Mouse (Mus musculus): ENCODE results near the gene Hspg2. TPM values are rescaled to one million over a fixed set of nuclear protein-coding genes. Genes with fewer than 3 reads are reported as not detected.
A peak's percentile ranks its signal among the peaks of the same experiment; 100 is the strongest.
"Not testable (repeated sequence)": the region's sequence is repeated elsewhere in the genome, so short reads cannot be mapped to it uniquely, and the experiment has no call there.

Hspg2 gene
- 64.8 and 67.2 TPM in 2 replicates for polyA plus RNA-seq (2014; fragmentation: Nextera tagmentation; extraction: Ambion mirVana)

- H3K27ac ChIP-seq (replicated peaks; ENCODE audit: low read depth, low read length): peak within 1 kb of the TSS; percentile 83
- no peaks in the 10 kb centered on the region for H3K27me3 ChIP-seq (replicated peaks; ENCODE audit: control insufficient read depth, insufficient read depth, low read length)
- peak within 1 kb of the TSS; percentile 83 for H3K4me2 ChIP-seq (ENCODE audit: low read depth, low read length)
- peak within 1 kb of the TSS; percentile 88 for H3K9ac ChIP-seq (ENCODE audit: low read depth, low read length)
- under 1% methylated on average over 43 of the region's 72 CpGs for WGBS
- DNase-seq (ENCODE audit: low spot score) (peak; percentile 98), ATAC-seq (ENCODE audit: low read depth) (peak; percentile 95)
- peak within 1 kb of the TSS; percentile 76 for H3K4me3 ChIP-seq (ENCODE audit: low read depth, low read length)
- H3K36me3 ChIP-seq (ENCODE audit: control insufficient read depth, insufficient read depth, low read length): no peaks in the 10 kb centered on the region
- peaks cover 35% of the 10 kb centered on the region for H3K4me1 ChIP-seq (ENCODE audit: control insufficient read depth, insufficient read depth, low read length)
- no peaks in the 10 kb centered on the region for H3K9me3 ChIP-seq (ENCODE audit: control insufficient read depth, low read length)
Measured at GRCm38 (mm10) chr4:137468260-137469080, at the start of gene Hspg2. Hspg2 (plus strand) TSS chr4:137468769.

DNA sequence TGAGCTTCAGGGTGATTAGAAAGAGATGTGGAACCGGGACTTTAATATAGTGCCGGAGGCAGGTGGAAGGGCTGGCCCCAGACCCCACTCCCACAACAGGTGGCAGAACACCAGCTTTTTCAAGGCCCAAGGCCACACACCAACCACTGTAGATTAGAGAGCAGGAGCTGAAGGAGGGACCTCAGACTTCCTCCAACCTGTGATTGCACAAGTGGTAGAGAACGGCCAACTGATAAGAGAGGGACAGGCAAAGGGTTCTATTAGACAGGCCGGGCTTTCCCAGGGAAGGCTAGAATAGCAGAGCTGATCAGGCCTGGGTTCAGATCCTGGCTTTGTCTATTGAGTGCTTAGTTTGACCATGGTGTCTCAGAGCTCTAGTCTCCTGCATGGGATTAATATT, 38.1 kb upstream of the Hspg2 start, which contains the start of gene Cela3b:
Gene Cela3b (minus strand): TSS at position 39 of the 400 bp plus-strand sequence.
- Histone ChIP-seq H3K4me1 (ENCODE audit: control insufficient read depth, insufficient read depth, low read length) (no peaks in the 10 kb centered on the region), H3K9me3 (ENCODE audit: control insufficient read depth, low read length) (no peaks in the 10 kb centered on the region), H3K9ac (ENCODE audit: low read depth, low read length) (no peak within 1 kb of the TSS), H3K4me2 (ENCODE audit: low read depth, low read length) (no peak within 1 kb of the TSS), H3K36me3 (ENCODE audit: control insufficient read depth, insufficient read depth, low read length) (no peaks in the 10 kb centered on the region), H3K4me3 (ENCODE audit: low read depth, low read length) (no peak within 1 kb of the TSS), H3K27ac (replicated peaks; ENCODE audit: low read depth, low read length) (no peak within 1 kb of the TSS), H3K27me3 (replicated peaks; ENCODE audit: control insufficient read depth, insufficient read depth, low read length) (no peaks in the 10 kb centered on the region)
- DNase-seq (ENCODE audit: low spot score) (no peak), ATAC-seq (ENCODE audit: low read depth) (0 out of 2 replicates have a peak, but pooled peaks have one; percentile 12)
- 98% methylated on average over 4 of the region's 4 CpGs for WGBS

GRCm38 (mm10) chr4:137432700-137433550, 35.6 kb upstream of the Hspg2 start:
- H3K4me2 ChIP-seq (ENCODE audit: low read depth, low read length); H3K9ac ChIP-seq (ENCODE audit: low read depth, low read length); H3K9me3 ChIP-seq (ENCODE audit: control insufficient read depth, low read length); H3K27ac ChIP-seq (replicated peaks; ENCODE audit: low read depth, low read length); H3K36me3 ChIP-seq (ENCODE audit: control insufficient read depth, insufficient read depth, low read length); H3K4me1 ChIP-seq (ENCODE audit: control insufficient read depth, insufficient read depth, low read length); H3K27me3 ChIP-seq (replicated peaks; ENCODE audit: control insufficient read depth, insufficient read depth, low read length); H3K4me3 ChIP-seq (ENCODE audit: low read depth, low read length): not testable (repeated sequence)
- WGBS: 69% methylated on average over 10 of the region's 10 CpGs
- DNase-seq (ENCODE audit: low spot score) (peak; percentile 23), ATAC-seq (ENCODE audit: low read depth) (peak; percentile 57; the same call in 1 of the 2 replicates)

DNA sequence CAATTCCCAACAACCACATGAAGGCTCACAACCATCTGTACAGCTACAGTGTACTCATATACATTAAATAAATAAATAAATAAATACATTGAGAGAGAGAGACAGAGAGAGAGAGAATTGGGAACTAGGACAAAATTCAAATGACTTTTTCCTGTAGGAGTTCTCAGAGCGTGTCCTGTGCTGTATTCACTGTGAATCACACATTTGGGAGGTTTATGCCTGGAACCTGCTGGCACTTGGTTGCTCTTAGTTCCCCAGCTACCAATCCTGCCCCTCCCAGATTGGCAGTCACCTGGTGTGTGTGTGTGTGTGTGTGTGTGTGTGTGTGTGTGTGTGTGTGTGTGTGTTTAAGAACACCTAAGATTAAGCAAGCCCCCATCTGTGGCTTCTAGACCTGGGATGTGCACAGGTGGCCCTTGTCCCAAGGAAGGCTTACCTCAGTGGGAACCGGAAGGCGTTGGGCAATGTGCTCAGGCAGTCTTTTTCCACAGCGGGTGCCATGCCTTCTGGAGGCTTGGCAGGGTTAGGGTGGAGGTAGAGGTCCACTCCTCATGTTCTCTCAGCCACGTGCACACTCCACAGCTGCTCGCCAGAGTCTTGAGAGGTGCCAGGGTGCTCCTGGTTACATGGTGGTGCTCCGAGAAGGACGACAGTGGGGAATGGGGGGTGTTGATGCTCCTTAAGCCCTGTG, 31.4 kb upstream of the Hspg2 start:
- DNase-seq (ENCODE audit: low spot score): no peak
- Histone ChIP-seq H3K4me2 (ENCODE audit: low read depth, low read length) (no peak overlapping the region), H3K9ac (ENCODE audit: low read depth, low read length) (no peak overlapping the region), H3K4me3 (ENCODE audit: low read depth, low read length) (no peak overlapping the region), H3K27me3 (replicated peaks; ENCODE audit: control insufficient read depth, insufficient read depth, low read length) (no peaks in the 10 kb centered on the region), H3K9me3 (ENCODE audit: control insufficient read depth, low read length) (no peaks in the 10 kb centered on the region), H3K36me3 (ENCODE audit: control insufficient read depth, insufficient read depth, low read length) (no peaks in the 10 kb centered on the region), H3K27ac (replicated peaks; ENCODE audit: low read depth, low read length) (no peak overlapping the region), H3K4me1 (ENCODE audit: control insufficient read depth, insufficient read depth, low read length) (no peaks in the 10 kb centered on the region)
- WGBS: 76% methylated on average over 8 of the region's 8 CpGs
- ATAC-seq (ENCODE audit: low read depth): no peak

- WGBS: 81% methylated on average over 8 of the region's 8 CpGs
- ATAC-seq (ENCODE audit: low read depth): no peak
- Histone ChIP-seq H3K4me2 (ENCODE audit: low read depth, low read length) (no peak overlapping the region), H3K9ac (ENCODE audit: low read depth, low read length) (no peak overlapping the region), H3K9me3 (ENCODE audit: control insufficient read depth, low read length) (no peaks in the 10 kb centered on the region), H3K27me3 (replicated peaks; ENCODE audit: control insufficient read depth, insufficient read depth, low read length) (no peaks in the 10 kb centered on the region), H3K4me3 (ENCODE audit: low read depth, low read length) (no peak overlapping the region), H3K36me3 (ENCODE audit: control insufficient read depth, insufficient read depth, low read length) (no peaks in the 10 kb centered on the region), H3K4me1 (ENCODE audit: control insufficient read depth, insufficient read depth, low read length) (no peaks in the 10 kb centered on the region), H3K27ac (replicated peaks; ENCODE audit: low read depth, low read length) (no peak overlapping the region)
- no peak for DNase-seq (ENCODE audit: low spot score)
Measured at GRCm38 (mm10) chr4:137438842-137439241, 29.7 kb upstream of the Hspg2 start.

- no peak overlapping the region for H3K4me3 ChIP-seq (ENCODE audit: low read depth, low read length)
- 82% methylated on average over 4 of the region's 4 CpGs for WGBS
Measured at GRCm38 (mm10) chr4:137441332-137441731, 27.2 kb upstream of the Hspg2 start.

GRCm38 (mm10) chr4:137443625-137444024, 24.9 kb upstream of the Hspg2 start:
- ATAC-seq (ENCODE audit: low read depth): no peak
- 17% methylated on average over 5 of the region's 5 CpGs for WGBS
- Histone ChIP-seq H3K4me3 (ENCODE audit: low read depth, low read length) (no peak overlapping the region), H3K36me3 (ENCODE audit: control insufficient read depth, insufficient read depth, low read length) (no peaks in the 10 kb centered on the region), H3K9me3 (ENCODE audit: control insufficient read depth, low read length) (no peaks in the 10 kb centered on the region), H3K9ac (ENCODE audit: low read depth, low read length) (no peak overlapping the region), H3K27ac (replicated peaks; ENCODE audit: low read depth, low read length) (no peak overlapping the region), H3K4me1 (ENCODE audit: control insufficient read depth, insufficient read depth, low read length) (peaks cover 10% of the 10 kb centered on the region), H3K4me2 (ENCODE audit: low read depth, low read length) (0 out of 2 replicates have a peak overlapping the region, but pooled peaks have one; percentile 22), H3K27me3 (replicated peaks; ENCODE audit: control insufficient read depth, insufficient read depth, low read length) (no peaks in the 10 kb centered on the region)
- no peak for DNase-seq (ENCODE audit: low spot score)

More at GRCm38 (mm10) chr4:137441332-137441731, 27.2 kb upstream of the Hspg2 start:
- Histone ChIP-seq H3K36me3 (ENCODE audit: control insufficient read depth, insufficient read depth, low read length) (no peaks in the 10 kb centered on the region), H3K4me1 (ENCODE audit: control insufficient read depth, insufficient read depth, low read length) (no peaks in the 10 kb centered on the region), H3K27me3 (replicated peaks; ENCODE audit: control insufficient read depth, insufficient read depth, low read length) (no peaks in the 10 kb centered on the region), H3K27ac (replicated peaks; ENCODE audit: low read depth, low read length) (no peak overlapping the region), H3K9ac (ENCODE audit: low read depth, low read length) (no peak overlapping the region), H3K9me3 (ENCODE audit: control insufficient read depth, low read length) (no peaks in the 10 kb centered on the region), H3K4me2 (ENCODE audit: low read depth, low read length) (no peak overlapping the region)
- no peak for DNase-seq (ENCODE audit: low spot score)
- ATAC-seq (ENCODE audit: low read depth): no peak

DNA sequence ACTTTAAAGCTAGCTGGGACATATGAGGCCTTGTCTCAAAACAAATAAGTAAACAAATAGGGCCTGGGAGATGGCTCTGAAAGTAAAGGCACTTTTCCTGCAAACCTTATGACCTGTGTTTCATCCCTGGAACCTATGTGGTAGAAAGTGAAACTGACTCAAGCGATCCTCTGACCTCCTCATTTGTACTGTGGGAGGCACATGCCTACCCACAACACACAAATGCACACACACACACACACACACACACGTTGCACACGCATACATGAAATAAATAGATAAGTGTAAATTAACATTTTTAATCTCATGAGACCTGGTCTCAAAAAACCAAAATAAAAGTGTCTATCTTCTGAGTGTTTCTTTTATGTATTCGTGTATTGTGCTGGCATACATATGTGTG, 22.7 kb upstream of the Hspg2 start:
- Histone ChIP-seq H3K4me1 (ENCODE audit: control insufficient read depth, insufficient read depth, low read length) (peaks cover 17% of the 10 kb centered on the region), H3K4me3 (ENCODE audit: low read depth, low read length) (no peak overlapping the region), H3K27ac (replicated peaks; ENCODE audit: low read depth, low read length) (no peak overlapping the region), H3K9ac (ENCODE audit: low read depth, low read length) (no peak overlapping the region), H3K9me3 (ENCODE audit: control insufficient read depth, low read length) (no peaks in the 10 kb centered on the region), H3K36me3 (ENCODE audit: control insufficient read depth, insufficient read depth, low read length) (no peaks in the 10 kb centered on the region), H3K27me3 (replicated peaks; ENCODE audit: control insufficient read depth, insufficient read depth, low read length) (no peaks in the 10 kb centered on the region), H3K4me2 (ENCODE audit: low read depth, low read length) (no peak overlapping the region)
- no peak for DNase-seq (ENCODE audit: low spot score)
- no peak for ATAC-seq (ENCODE audit: low read depth)
- 91% methylated on average over 4 of the region's 4 CpGs for WGBS
